Mouse (Mus musculus): ENCODE data around the gene Morn1.
A peak's percentile ranks its signal among the peaks of the same experiment; 100 is the strongest.

Morn1 gene

DNA sequence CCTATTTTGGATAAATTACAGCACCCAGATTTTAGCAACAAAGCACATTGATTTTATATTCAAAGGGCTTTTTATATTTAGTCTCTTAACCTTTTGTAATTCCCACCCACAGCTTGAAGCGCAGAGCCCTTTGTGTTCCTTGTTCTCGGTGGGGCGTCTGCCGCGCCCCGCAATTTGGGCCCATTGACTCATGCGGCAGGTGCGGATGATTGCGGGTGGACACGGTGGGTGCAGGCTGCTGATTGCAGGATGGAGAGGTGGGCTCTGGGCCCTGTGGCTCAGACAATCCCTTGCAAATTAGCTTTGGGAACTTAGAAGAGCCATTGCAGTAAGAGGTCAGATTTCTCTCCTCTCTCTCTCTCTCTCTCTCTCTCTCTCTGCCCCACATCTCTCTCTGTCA, 31.9 kb downstream of the Morn1 start:
- DNase-seq (ENCODE audit: inconsistent ontology term), result no peak

DNA sequence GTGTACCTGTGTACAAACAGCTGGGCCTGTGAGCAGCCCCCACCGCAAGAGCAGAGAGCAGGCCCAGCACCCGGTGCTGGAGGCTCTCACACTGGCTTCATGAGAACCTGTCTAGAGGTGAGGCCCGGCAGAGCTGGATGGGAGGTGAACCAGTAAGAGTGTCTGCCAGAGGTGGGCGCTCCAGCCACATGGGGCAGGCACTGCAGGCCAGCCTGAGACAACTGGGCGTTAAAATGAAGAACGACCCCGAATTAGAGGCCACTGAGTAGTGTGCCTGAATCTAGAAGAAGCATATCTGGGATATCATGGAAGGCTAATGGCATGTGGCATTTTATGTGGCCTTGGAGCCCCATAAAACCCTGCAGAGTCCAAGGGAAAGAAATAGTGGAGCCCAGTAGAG, 33.7 kb downstream of the Morn1 start:
- no peak for DNase-seq (ENCODE audit: inconsistent ontology term)

DNA sequence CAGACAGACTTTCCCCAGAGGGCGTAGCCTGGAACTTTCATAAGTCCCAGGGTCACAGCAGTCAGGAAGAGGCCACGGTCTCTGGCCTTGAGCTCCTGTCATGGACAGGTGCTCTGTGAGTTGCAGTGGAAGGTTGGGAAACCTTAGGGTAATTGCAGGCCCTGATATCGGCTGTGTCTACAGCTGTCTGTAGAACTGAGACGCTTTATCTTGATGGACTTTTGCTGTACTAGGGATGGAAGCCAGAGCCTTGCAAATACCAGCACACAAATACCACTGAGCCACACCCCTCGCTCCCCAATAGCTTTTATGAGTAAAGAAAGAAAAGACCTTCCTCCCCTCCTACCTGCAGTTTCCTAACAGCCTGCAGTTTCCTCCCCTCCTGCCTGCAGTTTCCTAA, 34.2 kb downstream of the Morn1 start:
- DNase-seq (ENCODE audit: inconsistent ontology term), result no peak

DNA sequence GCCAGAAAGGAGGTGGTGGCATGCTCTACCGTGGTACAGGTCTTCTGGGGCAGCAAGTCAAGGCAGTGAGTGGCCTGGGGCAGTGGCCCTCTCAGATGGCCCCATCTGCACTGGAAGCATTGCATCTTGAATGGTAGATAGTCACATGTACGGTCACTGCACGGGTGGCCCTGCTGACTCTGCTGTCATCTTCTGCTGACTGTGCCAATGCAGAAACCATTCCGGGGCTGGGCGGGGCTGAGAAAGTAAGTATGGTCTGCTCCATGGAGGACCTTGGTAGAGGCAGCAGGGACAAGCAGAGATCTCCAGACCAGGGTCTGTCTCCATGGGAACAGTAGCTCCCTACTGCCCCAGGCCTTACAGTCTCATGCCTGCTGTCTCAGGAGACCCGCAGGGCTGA, 34.8 kb downstream of the Morn1 start:
- no peak for DNase-seq (ENCODE audit: inconsistent ontology term)

DNA sequence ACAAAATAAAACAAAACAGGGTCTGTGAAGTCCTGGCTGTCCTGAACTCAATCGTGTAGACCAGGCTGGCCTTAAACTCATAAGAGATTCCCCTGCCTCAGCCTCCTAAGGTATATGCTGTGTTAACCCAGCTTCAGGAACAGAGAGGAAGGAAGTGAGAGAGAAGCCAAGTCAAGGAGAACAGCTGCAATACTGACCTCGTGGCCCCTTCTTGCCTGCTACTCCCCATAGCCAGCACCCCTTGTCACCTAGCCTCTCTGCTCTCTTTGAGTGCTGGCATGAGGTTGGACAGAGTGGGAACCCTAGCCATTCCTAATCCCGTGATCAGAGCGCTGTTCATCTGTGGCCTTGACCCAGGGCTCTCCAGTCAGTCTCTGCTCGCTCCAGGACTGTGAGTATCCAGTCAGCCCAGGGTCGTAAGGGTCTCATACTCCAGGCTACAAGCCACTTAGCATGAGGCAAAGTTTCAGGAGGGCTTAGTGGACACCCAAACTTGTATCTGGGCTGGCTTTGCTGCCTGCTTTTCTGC, 35.6 kb downstream of the Morn1 start:
- DNase-seq (ENCODE audit: inconsistent ontology term), result no peak

DNA sequence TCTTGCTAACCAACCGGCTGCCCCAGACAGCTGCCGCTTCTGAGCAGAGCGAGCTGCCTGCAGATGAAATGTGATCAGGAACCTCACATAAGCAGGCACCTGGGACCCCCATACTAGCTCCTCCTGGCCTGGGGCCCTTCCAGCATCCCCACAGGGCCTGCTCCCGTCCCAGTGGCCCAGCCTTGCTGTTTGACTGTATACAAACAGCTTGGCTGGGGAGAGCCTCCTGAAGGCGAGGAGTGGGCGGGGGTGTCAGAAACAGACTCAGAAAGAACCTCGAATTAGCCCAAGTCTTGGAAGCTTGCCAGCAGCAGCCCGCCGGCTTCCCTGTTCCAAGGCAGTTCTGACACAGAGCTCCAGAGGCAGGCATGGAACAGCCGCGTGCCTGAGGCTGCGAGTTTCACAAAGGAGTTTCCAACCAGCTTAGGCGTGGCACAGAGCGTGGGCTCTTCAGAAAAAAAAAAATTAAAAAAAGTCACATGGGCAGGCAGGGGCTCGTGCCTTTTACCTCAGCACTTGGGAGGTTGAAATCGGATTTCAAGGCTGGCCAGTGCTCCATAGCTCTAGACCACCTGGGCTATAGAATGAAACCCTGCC, 36.2 kb downstream of the Morn1 start:
- DNase-seq (ENCODE audit: inconsistent ontology term), result peak; percentile 86

DNA sequence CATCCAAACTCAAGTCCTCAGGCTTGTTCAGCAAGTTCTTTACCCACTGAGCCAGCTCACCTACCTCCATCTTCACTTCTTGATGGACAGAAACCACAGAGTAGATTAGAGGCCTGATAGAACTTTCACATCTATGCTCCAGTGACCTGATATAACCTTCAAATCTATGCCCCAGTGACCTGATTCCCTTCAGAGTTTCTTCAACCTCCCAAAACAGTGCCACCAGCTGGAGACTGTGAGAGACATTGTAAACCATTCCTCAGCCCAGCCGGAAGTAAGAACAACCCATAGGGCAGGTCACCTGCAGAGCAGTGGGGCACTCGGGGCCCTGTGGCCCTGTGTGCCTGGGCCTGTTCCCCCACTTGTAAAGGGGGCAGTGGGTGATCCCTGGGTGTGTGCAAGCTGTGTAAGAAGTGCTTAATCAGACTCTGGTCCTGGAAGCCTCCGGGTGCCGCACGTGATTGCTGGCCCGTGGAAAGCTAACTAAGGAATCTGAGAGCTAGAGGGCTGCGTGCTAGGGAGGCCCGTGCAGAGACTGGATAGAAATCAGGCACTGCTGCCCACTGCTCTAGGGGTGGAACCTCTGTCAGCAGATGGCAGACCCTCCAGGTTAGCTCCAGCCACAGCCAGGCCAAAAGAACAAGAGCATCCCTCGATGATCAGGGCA, 37.6 kb downstream of the Morn1 start:
- DNase-seq (ENCODE audit: inconsistent ontology term), result no peak

DNA sequence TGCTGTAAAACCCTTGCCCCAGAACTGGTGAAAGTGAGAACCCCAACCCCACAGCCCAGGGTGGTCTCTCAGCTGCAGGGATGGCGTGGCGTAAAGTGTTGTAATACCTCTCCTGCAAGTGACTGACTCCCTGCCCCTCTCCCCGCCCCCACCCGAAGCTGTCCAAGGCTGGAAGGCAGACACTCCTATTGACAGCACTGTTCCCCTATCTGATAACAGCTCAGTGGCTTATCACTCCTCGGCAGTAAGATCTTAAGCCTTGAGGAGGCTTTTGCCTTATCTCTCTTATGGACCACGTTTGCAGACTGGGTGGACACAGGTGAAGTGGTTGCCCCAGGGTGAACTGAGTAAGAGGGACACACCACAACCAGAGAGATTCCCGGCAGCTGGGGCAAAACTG, 38.9 kb downstream of the Morn1 start:
- no peak for DNase-seq (ENCODE audit: inconsistent ontology term)

DNA sequence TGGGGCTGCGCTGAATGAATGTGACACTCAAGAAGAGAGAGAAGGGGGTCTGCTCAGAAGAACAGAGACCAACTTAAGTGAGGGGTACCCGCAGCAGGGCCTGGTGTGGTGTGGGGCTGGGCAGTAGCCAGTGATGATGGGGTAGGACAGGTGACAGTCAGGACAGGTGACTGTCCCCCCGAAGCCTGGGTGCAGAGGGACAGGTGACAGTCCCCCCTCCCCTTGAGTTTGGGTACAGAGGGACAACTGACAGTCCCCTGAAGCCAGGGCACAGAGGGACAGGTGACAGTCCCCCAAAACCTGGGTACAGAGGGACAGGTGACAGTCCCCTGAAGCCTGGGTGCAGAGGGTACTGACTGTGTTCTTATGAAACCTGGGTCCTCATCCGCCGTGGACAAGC, 39.8 kb downstream of the Morn1 start:
- DNase-seq (ENCODE audit: inconsistent ontology term), result no peak

DNA sequence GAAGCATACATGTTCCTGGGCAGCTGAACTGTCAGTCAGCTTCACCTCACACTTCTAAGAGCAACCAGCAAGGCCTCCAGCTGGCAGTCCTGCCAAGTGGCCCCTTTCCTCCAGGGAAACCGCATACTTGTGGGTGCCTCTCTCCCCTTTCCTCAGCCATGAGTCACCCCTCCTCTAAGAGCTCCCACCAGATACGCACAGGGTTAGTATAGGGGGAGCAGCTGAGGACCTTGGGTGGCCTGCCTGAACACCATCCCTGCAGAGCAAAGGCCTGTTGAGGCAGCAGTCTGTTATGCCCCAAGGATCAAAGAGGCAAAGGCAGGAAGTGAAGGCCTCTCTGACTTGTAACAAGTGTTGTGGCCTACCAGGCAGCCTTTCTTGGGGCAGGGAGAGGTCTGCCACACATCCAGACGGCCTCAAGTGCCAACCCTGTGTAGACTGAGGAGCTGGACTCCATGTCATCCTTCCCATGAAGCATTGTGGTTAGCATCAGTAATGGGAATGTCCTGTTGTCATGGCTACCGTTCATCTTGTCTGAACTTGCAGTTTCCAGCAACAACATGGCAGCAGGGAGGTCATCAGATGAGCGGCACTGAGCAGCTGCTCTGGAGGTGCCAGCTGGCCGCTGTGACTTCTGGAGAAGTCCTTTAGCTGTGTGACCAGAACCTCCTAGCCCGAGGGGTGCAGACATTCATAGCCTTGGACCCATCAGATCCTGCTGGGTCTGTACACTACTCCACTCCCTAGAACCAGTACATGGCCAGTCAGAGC, 40.4 kb downstream of the Morn1 start:
- peak; percentile 62 for DNase-seq (ENCODE audit: inconsistent ontology term)

DNA sequence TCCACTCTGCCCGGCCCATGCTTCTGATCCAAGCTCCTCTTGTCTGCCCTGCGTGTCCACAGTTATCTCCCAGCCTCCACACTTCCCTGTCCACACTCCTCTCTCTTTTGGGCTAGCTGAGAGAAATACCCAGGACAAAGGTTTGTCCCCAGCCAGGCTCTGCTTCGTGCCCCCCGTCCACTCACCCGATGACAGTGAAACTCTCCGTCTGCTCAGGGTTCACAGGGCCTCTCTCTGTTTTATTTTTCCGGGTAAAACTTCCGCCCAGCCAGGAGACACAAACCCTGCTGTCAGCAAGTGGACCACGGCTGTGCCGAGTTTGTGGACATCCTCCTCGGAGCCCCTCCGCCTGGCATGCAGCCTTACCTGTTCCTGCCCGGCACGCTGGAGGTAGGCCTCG, 42.0 kb downstream of the Morn1 start:
- DNase-seq (ENCODE audit: inconsistent ontology term), result no peak

DNA sequence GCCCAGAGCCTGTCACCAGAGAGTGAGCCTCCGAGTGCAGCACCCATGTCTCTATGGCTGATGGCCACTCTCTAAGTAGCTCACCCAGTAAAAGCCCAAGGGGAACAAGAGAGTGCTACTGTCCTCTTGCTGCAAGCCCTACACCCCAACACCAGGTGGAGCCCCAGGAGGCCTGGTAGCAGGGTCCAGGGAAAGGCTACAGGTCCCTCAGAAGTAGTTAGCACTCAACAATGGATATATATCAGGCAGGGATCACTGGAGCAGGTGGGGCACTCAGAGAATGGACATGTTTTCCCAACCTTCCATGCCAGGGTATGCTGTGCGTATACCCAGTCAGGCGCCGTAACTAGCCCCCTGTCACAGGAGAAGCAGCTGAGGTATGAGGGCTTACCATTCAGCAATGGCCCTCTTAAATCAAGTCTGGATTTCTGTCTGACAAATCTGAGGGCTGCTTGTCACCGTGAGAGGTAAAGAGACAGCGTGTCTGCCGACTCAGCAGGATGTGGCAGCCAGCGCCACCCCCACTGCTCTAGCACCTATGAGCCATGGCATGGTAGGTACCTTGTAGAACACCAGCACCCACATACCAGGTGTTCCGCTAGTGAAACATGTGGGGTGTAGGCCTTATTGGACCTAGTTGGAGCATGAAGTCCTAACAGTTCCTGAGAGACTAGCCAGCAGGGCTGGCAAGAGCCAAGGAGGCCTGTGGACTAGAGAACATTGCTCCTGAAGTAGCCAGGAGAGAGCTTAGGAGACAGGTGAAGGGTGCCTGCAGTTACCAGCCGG, 42.9 kb downstream of the Morn1 start:
- peak; percentile 35 for DNase-seq (ENCODE audit: inconsistent ontology term)

DNA sequence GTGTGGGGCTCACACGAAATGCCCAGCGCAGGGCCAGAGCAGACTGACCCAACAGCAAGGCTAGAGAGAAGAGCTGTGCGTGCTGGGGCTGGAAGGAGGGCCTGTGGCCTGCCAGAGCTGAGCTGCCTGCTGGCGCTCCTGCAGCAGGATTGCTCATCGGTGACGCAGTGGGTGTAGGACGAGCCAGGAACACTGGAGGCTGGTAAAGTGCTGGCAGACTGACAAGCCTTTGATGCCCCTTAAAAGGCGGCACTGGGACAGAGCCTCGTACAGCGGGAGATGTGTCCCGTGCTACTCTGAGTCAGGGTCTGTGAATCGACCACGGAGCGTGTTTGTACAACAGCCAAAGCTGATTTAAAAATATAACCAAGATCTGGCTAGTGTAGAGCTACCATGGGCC, 43.6 kb downstream of the Morn1 start:
- peak; percentile 94 for DNase-seq (ENCODE audit: inconsistent ontology term)

DNA sequence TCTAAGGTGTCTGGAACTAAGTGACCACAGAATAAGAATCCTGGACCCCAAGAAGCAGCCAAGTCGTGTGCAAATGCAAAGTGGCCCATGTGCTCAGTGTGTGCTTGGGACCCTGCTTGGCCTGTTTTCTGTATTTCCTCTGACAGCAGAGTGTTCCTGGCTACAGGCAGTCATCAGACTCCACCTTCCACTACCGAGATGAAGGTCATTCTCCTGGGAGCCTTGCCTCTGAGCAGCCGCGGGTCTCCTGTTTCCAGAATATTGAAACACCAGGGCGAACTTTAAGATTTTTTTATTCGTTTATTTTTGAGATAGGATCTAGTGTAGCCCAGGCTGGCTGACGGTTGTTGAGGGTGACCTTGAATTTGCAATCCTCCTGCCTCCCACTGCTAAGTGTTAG, 44.2 kb downstream of the Morn1 start:
- DNase-seq (ENCODE audit: inconsistent ontology term), result no peak

DNA sequence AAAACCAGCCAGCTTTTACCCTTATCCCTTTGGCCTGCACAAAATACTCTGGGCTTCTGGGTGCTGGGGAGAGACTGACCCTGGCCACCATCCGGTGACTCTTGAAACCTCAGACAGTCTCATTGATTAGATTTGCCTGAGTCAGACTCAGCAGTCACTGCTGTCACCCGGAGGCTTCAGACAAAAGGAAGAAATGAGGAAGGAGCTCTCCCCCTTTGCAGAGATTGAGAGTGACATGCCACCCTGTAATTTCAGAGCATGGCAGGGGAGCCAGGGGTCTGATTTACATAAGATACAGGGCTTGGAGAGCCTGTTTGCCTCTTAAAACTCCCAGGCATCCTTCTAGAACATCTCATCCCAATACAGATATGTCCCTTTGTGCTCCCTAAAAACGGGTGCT, 46.8 kb downstream of the Morn1 start:
- DNase-seq (ENCODE audit: inconsistent ontology term), result peak; percentile 66

DNA sequence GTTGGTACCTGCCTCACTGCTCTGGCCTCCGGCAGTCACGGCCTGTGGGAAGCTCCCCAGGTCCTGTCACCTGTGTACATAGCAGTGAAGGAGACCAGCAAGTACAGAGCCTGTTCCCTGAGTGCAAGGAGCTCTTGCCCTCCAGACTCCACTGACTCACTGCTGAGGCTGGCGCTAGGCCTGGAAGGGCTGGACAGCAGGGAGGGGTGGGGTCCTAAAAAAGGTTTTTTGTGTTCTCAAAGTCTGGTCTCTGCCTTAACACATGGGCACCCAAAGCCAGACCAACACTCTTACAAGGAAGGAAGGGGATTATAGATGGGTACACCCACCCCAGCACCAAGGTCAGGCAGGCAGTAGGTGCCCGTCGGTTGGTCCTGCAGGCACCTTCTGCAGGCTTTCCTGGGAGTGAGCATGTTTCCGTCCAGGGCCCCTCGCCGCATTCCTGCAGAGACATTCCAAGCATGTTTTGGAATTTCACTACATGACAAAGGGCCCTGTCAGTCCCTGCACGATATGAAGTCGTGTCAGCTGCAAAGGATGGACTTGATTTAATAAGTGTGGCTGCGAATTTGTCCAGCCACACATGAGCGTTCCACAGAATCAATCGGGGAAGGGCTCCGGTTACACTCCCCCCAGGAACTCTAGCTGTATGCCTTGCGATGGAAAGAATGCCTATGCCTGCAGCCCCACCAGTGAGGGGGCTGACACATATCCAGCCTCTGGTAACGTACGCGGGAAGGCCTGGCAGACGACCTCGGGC, 47.5 kb downstream of the Morn1 start:
- peak; percentile 90 for DNase-seq (ENCODE audit: inconsistent ontology term)

DNA sequence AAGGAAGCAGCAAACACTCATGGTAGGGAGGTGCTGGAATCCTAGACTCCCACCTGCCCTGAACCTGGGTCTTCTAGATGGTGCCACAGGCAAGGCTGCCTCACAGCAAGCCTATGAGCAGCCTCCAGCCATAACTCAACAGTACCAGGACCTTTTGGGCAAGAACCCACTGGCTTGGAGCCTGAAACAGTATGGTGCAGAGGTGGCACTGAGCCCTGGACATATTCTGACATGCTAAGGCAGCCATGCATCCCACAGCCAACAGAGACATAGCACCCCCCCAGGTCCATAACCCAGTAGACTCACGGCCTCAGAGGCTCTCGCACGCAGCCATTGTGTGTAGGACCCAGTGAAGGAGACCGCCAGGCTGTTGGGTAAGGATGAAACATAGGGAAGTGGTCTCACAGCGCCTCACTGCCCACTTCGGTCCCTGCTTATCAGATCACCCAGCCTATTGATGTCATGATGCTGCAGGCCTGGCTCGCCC, 48.4 kb downstream of the Morn1 start:
- DNase-seq (ENCODE audit: inconsistent ontology term), result no peak

DNA sequence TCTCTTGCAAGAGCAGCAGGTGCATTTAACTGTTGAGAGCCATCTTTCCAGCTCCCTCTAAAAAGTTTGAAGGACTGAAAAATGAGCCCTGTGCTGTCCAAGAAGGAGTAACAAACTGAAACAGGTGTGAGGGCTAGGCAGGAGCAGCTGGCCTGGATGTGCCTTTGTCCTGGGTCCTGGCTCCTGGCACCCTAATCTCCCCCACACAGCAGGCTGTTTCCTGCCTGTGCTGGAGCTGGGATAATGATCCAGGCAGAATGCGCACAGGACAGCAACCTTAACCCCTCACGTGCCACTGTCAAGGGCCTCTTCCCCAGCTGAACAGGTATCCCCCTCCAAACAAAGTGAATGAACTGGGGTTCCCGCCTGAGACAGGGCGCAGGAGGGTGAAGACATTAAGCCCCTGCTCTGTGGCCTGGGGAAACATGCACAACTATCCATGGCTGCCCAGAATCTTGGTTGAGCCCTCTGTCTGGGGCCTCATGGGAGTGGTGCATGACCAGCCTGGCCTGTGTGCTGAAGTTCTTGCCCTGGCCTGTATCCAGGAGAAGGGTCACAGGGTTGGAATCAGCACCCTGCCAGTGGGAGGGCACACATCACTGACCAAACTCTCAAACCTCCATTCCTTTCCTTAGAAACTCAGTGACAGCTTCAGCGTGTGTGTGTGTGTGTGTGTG, 49.7 kb downstream of the Morn1 start:
- peak; percentile 46 for DNase-seq (ENCODE audit: inconsistent ontology term)

DNA sequence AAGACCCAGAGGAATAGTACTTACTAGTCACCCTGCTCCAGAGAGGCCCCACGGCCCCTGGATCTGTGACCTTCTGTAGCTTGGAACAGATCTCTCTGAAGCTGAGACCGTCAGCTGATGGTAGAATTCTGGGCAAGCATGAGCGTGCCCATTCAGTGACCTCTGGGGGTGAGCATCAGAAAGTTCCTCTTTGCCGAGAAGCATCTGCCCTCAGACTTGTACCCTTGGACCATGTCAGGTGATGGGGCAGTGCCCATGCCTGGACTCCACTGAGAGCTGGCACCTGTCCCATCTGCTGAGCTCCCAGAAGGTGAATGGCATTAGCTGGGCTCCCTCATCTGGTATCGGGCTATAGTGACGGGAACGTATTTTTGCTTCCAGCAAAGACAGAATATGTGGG, 51.5 kb downstream of the Morn1 start:
- no peak for DNase-seq (ENCODE audit: inconsistent ontology term)

DNA sequence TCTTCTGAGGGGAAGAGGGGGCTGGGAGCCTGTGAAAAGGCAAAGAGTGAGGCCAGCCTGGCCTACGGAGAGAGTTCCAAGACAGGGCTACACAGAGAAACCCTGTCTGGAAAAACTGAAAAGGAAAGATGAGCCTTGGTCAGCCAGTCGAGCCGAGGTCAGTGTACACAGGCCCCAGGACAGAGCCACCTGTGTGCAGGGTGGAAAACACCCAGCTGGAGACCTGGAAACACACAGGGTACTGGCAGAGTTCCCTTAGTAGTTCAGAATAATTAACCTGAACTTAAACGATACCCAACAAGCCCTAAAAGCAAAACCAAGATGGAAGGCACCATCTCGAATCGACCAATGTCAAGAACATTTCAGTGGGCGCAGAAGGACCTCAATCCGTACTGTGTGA, 52.1 kb downstream of the Morn1 start:
- no peak for DNase-seq (ENCODE audit: inconsistent ontology term)

Measured in Muller cell, postnatal 12 days (primary cell).